Mouse (Mus musculus): ENCODE measurements around the gene Creb5. TPM values are rescaled to one million over a fixed set of nuclear protein-coding genes. Genes with fewer than 3 reads are reported as not detected.
A peak's percentile ranks its signal among the peaks of the same experiment; 100 is the strongest.

Creb5 gene
- total RNA-seq, 2 experiments from 2014 or later: 49.5 to 51.6 TPM

- DNase-seq: no peak
These were observed 158.9 kb downstream of the Creb5 start for GRCm38 (mm10) chr6:53445862-53446460.

DNA sequence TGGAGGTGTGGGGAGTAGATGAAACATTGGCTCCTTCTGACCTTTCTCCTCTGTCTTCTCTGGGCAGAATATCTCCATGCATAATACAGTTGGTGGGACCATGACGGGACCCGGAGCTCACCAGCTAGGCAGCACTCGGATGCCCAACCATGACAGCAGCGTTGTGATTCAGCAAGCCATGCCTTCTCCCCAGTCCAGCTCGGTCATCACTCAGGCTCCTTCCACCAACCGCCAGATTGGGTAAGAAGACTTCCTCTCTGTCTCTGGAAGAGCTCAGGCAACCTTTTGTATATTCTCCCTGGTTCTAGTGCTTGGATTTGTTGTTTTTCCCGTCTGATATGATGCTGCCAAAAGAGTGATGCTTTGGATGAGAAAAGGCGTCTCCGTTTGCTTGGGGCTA, 160.4 kb downstream of the Creb5 start:
- no peak for DNase-seq

GRCm38 (mm10) chr6:53448317-53448870, 161.3 kb downstream of the Creb5 start:
- no peak for DNase-seq

DNA sequence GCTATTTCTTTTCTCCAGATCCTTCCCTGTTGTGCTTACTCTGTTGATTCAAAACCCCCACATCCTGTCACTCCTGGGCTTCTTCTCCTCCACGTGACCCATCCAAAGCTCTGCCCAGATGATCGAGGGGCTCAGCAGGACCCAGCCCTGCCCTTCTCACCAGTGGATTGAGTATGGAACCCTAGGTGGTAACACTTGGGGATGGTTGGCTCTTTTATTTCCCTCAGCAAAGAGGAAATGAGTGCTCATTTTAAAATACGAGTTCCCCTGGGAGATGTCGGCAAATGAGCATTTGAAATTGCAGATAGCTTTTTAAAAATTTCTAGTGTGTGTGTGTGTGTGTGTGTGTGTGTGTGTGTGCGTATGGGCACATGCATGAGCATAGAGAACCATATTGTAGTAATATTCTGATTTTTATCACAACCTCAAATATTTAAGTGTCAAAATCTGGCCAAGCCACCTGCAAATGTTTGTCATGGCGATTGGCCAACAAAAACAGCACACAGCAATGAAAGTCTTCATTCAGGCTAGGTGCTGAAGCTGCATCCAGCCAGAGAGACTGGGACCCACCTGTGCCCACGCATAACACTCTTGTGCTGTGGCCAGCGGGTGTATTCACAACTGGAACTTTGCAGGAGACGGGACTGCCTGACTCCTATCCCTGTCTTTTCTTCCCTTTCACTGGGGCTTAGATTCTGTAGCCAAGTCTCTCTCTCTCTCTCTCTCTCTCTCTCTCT, 162.5 kb downstream of the Creb5 start:
- no peak for DNase-seq

DNA sequence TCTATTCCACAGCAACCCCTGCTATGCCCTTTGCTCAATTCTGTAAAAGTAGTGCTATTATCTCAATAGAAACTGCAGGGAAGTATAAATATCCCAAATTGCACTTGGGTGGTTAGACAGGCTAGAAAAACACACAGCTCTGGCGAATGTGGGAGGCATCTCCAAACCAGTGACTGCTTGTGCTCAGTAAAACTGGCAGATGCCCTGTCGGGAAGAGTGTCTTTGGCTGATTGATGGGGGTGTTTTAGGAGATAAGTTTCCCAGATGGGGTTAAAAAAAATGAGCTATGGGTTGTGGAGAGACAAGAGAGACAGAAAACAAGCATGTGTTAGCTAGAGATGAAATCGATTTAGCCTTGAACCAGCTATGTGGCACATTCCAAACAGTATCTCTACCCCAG, 163.4 kb downstream of the Creb5 start:
- no peak for DNase-seq

DNA sequence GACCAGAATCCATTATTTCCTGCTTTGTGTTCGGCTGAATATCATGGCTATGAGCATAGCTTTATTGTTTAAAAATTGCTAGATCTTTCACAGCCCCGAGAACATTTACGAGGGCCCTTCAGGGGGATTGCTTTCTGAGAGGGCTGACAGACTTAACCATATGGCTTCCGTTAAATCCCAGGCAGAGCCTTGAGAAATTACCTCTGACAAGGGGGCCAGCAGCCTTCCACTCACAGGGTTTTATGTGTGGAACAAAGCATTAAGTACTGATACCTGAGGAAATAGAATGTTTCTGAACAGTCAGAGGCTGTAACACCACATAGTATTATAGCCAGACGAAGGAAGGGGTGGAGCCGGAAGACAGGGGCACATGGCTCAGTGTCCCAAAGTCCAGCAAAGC, 165.2 kb downstream of the Creb5 start:
- no peak for DNase-seq

DNA sequence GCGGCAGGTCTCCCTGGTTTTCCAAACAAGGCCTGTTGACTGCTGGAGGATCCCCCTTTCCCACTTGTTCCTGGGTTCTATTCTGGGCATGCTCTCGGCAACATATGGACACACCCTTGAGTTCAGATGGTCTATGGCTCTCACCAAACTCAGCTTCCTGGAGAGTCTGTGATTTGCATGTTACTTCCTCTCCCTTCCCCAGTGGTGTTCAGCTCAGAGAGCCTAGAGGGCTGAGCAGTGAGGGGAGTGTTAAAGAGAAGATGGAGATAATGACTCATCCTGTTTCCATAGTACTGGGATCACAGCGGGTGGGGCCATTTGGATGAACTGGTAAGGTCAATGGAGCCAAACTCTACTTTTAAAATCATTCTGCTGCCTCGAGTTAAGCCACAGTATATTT, 168.4 kb downstream of the Creb5 start:
- no peak for DNase-seq

DNA sequence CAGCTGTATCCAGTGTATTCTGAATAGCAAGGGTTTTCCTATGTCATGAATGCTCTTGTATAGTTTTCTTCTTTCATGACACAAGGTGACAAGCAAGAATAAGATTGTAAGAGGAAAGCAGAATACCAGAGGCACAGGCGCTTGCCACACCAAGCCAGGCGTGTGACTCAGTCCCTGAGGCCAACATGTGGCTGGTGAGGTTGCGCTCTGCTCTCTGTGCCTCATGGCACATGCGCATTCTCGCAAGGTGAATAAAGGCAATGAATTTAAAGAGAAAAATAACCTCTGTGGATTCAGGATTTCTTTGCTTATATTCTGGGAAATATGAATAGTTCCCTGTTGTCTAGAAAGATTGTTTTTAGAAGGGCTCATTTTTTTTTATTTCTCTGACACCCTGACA, 169.0 kb downstream of the Creb5 start:
- no peak for DNase-seq

- no peak for DNase-seq
These were observed 173.1 kb downstream of the Creb5 start for GRCm38 (mm10) chr6:53459995-53460747.

DNA sequence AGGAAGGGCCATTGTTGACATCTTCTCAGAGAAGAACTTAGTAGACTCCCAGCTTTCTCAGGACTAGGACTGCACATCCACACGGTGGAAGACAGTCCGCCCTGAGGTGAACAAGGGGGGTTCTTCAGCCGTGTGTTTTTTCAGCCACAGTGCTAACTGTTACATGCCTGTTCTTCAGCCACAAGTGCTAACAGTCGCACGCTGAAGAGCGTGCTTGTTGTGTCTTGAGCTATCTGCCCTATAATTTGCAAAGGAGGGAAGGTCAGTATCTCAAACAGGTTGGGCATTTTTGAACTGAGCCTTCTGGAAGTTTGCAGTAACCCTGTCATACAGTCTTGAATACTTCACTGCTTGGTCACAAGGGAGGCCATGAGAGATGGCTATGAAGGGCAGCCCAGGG, 174.0 kb downstream of the Creb5 start:
- no peak for DNase-seq

GRCm38 (mm10) chr6:53461775-53462770, 175.0 kb downstream of the Creb5 start:
- DNase-seq: peak; percentile 10

DNA sequence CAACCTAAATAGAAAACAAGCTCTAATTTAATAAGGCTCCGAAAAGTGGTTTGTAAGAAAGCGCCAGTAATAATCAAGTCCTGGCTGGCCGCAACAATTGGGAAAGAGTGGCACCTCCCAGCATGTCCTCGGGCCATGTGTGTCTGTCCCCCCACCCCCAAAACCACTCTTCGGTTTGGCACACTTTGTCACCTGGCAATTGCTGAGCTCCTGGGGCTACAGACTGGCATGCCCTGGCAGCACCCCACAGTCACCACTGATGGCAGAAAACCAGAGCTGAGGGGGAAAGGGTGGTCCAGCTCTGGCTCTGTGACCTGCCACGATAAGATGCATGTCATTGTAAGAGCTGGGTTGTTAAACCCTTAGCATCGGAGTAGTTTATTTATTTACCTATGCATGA, 175.7 kb downstream of the Creb5 start:
- DNase-seq: no peak

DNA sequence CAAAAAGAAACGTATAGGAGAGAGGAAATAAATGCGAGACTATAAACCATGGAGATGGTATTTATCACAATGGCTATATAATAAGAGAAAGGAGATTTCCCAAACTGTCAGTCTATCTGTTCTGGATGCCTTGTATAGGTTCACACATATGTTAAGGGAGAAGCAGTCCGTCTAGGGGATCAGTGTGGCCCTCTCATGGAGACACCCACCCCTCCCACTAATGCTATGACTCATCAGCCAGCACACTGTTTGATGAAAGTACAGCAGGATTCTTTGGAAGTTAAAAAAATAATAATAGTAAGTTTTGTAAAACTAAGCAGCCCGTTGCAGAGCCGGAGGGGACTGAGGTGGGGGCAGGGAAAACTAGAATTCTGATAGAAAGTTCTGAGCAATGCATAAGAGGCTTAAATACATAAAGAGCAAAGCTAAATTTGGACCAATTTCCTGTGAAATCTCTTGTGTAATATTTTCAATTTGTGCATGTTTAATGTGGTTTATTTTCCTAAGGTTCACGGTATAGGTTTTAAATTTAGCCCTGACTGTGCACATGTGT, 176.3 kb downstream of the Creb5 start:
- DNase-seq: no peak

- DNase-seq: no peak
These were observed 182.1 kb downstream of the Creb5 start for GRCm38 (mm10) chr6:53469204-53469603.

DNA sequence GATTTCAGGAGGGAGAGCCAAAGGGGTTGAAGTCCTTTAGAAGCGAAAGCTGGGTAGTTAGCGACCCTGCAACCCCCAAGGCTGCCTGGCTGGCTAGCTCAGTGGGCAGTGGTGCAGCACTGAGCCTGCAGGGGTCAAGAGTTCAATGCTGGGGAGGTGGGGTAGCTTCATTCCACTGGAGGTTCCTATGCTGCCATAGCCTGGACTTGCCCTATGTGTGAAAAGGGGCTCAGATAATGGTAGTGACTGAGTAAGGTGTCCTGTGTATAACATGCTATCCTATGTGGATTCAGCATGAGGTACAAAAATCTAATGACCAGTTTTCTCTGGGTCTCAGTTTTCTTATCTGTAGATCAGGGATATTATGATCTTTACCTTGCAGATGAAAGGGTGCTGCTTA, 182.6 kb downstream of the Creb5 start:
- no peak for DNase-seq

GRCm38 (mm10) chr6:53470559-53470958, 183.5 kb downstream of the Creb5 start:
- peak; percentile 38 for DNase-seq

DNA sequence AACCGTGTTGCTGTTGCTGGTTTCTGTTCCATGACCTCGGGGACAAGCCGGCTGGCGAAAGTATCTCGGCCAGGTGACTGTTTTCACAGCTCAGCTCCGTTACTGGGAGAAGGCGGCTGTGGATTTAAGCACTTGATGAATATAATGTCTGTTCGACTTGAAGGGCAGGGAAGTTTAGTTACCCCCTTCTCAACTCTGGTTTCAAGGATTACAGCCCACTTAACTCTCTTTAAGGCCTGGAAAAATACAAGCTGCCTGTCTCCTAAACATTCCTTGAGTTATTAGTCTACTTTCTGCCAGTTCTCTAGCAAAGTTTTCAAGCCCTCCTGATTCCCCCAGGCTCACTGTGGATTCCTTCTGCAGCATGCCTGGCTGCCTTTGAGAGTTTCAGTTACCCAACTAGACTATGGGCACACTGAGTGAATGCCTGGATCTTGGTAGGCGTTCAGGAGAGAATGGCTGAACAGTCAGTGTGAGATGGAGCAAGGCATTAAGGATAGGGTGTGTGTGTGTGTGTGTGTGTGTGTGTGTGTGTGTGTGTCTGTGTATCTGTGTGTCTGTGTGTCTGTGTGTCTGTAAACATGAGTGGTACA, 184.0 kb downstream of the Creb5 start:
- no peak for DNase-seq

DNA sequence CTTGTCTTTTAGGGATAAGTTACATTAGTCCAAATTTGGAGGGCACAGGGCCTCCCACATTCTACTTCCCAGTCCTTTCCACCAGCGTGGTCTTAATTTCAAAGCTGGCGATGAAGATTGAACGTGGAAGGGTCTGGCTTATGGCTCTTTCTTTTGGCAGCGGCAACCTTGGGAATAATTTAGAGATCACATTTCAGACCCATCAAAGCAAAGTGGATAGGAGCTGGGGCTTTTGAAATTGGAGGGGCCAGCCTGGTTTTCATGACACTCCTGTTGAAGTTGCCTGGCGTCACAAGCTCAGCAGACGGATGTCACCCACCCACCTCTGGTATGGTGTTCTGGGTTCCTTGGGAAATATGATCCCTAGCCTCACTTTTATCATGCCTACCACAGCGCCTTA, 185.7 kb downstream of the Creb5 start:
- no peak for DNase-seq

DNA sequence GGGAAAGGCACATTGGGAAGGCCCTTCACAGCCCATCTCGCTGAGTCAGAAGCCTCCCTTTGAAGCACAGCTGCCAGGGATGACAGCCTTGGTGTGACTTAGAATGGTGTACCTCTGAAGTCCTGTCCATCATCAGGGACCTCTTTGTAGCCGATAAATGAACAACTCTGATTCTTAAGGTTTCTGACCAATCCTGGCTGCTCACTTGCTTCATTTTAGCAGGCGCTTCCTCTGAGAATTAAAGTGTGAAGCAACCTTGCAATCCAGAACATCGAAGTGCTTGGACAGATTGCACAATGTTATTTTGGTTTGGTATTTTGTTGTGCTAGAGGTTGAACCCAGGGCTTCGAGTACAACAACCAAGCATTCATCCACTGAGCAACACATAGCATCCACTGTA, 190.4 kb downstream of the Creb5 start:
- no peak for DNase-seq

DNA sequence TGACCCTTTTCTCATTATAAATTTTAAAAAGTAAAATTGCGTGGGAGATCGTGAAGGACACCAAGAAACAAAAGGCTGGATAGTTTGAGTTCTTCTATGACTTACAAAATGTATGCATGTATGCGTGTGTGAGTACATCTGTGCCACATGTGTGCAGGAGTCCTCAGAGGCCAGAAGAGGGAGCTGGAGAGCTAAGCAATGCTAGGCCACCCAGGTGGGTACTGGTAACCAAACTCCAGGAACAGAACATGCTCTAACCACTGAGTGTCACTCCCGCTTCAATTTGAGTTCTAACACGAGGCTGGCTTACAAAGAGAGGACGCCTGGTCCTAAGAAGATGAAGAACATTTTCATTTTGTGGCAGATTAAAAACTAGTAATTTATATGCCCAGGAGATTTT, 203.8 kb downstream of the Creb5 start:
- DNase-seq: no peak

DNA sequence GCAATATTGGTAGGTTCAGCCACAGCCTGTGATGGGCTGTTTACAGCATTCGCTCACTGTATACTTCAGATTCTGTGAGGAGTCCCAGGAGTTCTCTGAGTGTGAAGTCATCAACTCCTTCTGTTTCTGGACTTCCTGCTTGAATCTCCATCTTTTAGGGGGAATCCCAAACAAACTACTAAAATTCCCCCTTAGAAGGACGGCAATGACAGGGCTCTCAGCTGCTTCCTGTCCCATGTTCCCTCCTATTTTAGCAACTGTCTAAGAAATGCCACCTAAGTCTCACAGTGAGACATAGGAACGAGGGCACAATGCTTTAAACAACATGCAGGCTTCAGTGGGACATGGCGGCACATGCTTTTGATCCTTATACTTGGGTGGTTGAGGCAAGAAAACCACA, 204.3 kb downstream of the Creb5 start:
- DNase-seq: no peak

All from heart, postnatal 4 days (tissue).